8 mouse cellular contexts compared by ENCODE assay signal in genomic region chrX:20548011-20548879, GRCm38 (mm10). TPM values are rescaled to one million over a fixed set of nuclear protein-coding genes. Genes with fewer than 3 reads are reported as not detected.
DNase-seq lines count a peak whose midpoint lies in the region; ATAC-seq lines count a peak whose summit lies in the region.

No protein-coding gene starts in this region.

- peak overlapping the region; percentile 55 for H3K4me2 ChIP-seq in stomach, embryonic 16.5 days (ENCODE audit: low read depth, low read length)

- peak; percentile 21 for DNase-seq in urinary bladder, adult 2 months (ENCODE audit: low spot score)
- no peak for DNase-seq in urinary bladder, postnatal 4 days (ENCODE audit: low spot score in 2 of 2)
- peak; percentile 24 for DNase-seq in embryo, embryonic 9.5 days (ENCODE audit: extremely low spot score)
- peak; percentile 16 for DNase-seq in hindbrain, embryonic 10.5 days (ENCODE audit: low spot score)
- DNase-seq in left cerebral cortex, postnatal 25 days (ENCODE audit: low spot score in 2 of 2) = peak; percentile 2 to 3
- DNase-seq in lung, postnatal 4 days = peak; percentile 33 to 47
- DNase-seq in natural killer cell, adult 2 months (ENCODE audit: low spot score in 2 of 2) = no peak

- 26% methylated on average over 24 of the region's 24 CpGs for WGBS in hindbrain, embryonic 10.5 days
- 12% methylated on average over 24 of the region's 24 CpGs for whole genome bisulfite sequencing in stomach, embryonic 16.5 days

- H3K27ac ChIP-seq in hindbrain, embryonic 10.5 days = peak overlapping the region; percentile 67; the same call in 1 of the 2 replicates
- H3K27ac ChIP-seq in stomach, embryonic 16.5 days (ENCODE audit: low read length) = peak overlapping the region; percentile 72

- H3K4me3 ChIP-seq in hindbrain, embryonic 10.5 days = peak overlapping the region; percentile 49
- peak overlapping the region; percentile 45 for H3K4me3 ChIP-seq in stomach, embryonic 16.5 days (replicated peaks; ENCODE audit: low read length)

- H3K9ac ChIP-seq in stomach, embryonic 16.5 days (ENCODE audit: low read length) = peak overlapping the region; percentile 63

- H3K36me3 ChIP-seq in hindbrain, embryonic 10.5 days = no peaks in the 10 kb centered on the region
- no peaks in the 10 kb centered on the region for H3K36me3 ChIP-seq in stomach, embryonic 16.5 days (ENCODE audit: control insufficient read depth, insufficient read depth, low read length)

- intact Hi-C loops in left cerebral cortex, postnatal 25 days (cut with DNase I) = no loop called here

- peak; percentile 81; the same call in 1 of the 2 replicates for ATAC-seq in stomach, embryonic 16.5 days (ENCODE audit: insufficient read depth, low FRiP score)

- H3K27me3 ChIP-seq in hindbrain, embryonic 10.5 days (ENCODE audit: insufficient read depth, poor library complexity, severe bottlenecking) = no peaks in the 10 kb centered on the region
- no peaks in the 10 kb centered on the region for H3K27me3 ChIP-seq in stomach, embryonic 16.5 days (ENCODE audit: control insufficient read depth, insufficient read depth, low read length)

- H3K4me1 ChIP-seq in hindbrain, embryonic 10.5 days (replicated peaks) = 0 out of 2 replicates have a peak, but pooled peaks cover 3% of the 10 kb centered on the region
- no peaks in the 10 kb centered on the region for H3K4me1 ChIP-seq in stomach, embryonic 16.5 days (ENCODE audit: control insufficient read depth, insufficient read depth, low read length)

- no peaks in the 10 kb centered on the region for H3K9me3 ChIP-seq in hindbrain, embryonic 10.5 days
- no peaks in the 10 kb centered on the region for H3K9me3 ChIP-seq in stomach, embryonic 16.5 days (replicated peaks; ENCODE audit: control insufficient read depth, low read length)

RNA-seq across cellular contexts. Expression of gene Rgn, which starts 1.3 kb away (rescaled TPM):
- polyA plus RNA-seq in urinary bladder, adult 2 months (2012; rRNA removed) = 0.58 and 0.84 TPM in 2 replicates
- 0.09 TPM in 1 of 2 replicates, not detected in the other for polyA plus RNA-seq in hindbrain, embryonic 10.5 days (2016; fragmentation: Nextera tagmentation; extraction: Ambion mirVana)
- total RNA-seq in left cerebral cortex, postnatal 25 days (2021) = under 1 TPM in 1 of 2 experiments, not detected in 1; 0.23 TPM
- 14.5 and 17.7 TPM in 2 replicates for polyA plus RNA-seq in stomach, embryonic 16.5 days (2015; fragmentation: Nextera tagmentation; extraction: Ambion mirVana)

Comparison
In these comparisons a context has a peak if more than half of its experiments do, and no peak if none do; other contexts are left out.
1. DNase-seq: peak in urinary bladder, adult 2 months (single experiment), embryo, embryonic 9.5 days (single experiment), hindbrain, embryonic 10.5 days (single experiment), left cerebral cortex, postnatal 25 days (2 of 2) and lung, postnatal 4 days (2 of 2); none in urinary bladder, postnatal 4 days (0 of 2) and natural killer cell, adult 2 months (0 of 2).